Mouse (Mus musculus) limb, embryonic 14.5 days (tissue): ENCODE measurements at regions not wholly inside any gene's neighbourhood (a gene's known extent, or its start where the extent isn't known, plus 50 kb on each side); places are given as distances from the start of the nearest gene placed in this dataset.
A peak's percentile ranks its signal among the peaks of the same experiment; 100 is the strongest.

Experiments used
- ATAC-seq: fragments of 200-750 bp; cut with Nextera tagmentation; 2 replicates; pipeline ENCODE4 v1.8.0; 2017; ENCODE audit warnings: low read depth, moderate number of reproducible peaks, moderate TSS enrichment; ENCODE audit not compliant: low FRiP score
- DNase-seq: peaks from one replicate; pipeline ENCODE4 v3.0.0-alpha.2; 2015; ENCODE audit warnings: low spot score
- H3K27ac ChIP-seq: fragments of 300-500 bp; sonication (generic); replicated peaks from 2 replicates; pipeline ENCODE4 v1.5.1; 2014; ENCODE audit warnings: low read depth, mild to moderate bottlenecking, low read length, moderate library complexity, mixed read lengths
- H3K27me3 ChIP-seq: fragments of 300-500 bp; sonication (generic); 2 replicates; pipeline ENCODE4 v1.6.1; 2014; ENCODE audit warnings: low read length, mixed read lengths; ENCODE audit not compliant: control insufficient read depth, insufficient read depth
- H3K36me3 ChIP-seq: fragments of 300-500 bp; sonication (generic); 2 replicates; pipeline ENCODE4 v1.6.1; 2014; ENCODE audit warnings: mild to moderate bottlenecking, low read length, moderate library complexity, mixed read lengths; ENCODE audit not compliant: control insufficient read depth, insufficient read depth
- H3K4me1 ChIP-seq: fragments of 300-500 bp; sonication (generic); 2 replicates; pipeline ENCODE4 v1.6.1; 2014; ENCODE audit warnings: antibody characterized with exemption, low read length, mixed read lengths; ENCODE audit not compliant: control insufficient read depth, insufficient read depth
- H3K4me2 ChIP-seq: fragments of 300-500 bp; sonication (generic); replicated peaks from 2 replicates; pipeline ENCODE4 v1.6.1; 2014; ENCODE audit warnings: low read depth, mild to moderate bottlenecking, low read length, moderate library complexity; ENCODE audit not compliant: severe bottlenecking
- H3K4me3 ChIP-seq: fragments of 300-500 bp; sonication (generic); replicated peaks from 2 replicates; pipeline ENCODE4 v1.5.1; 2014; ENCODE audit warnings: low read length
- H3K9ac ChIP-seq: fragments of 300-500 bp; sonication (generic); 2 replicates; pipeline ENCODE4 v1.6.1; 2014; ENCODE audit warnings: mild to moderate bottlenecking, low read depth, low read length, moderate library complexity; ENCODE audit not compliant: severe bottlenecking
- H3K9me3 ChIP-seq: fragments of 300-500 bp; sonication (generic); 2 replicates; pipeline ENCODE4 v1.6.1; 2016; ENCODE audit warnings: low read length; ENCODE audit not compliant: control insufficient read depth
- POLR2A ChIP-seq: fragments of 200-500 bp; IDR thresholded peaks from 2 replicates; pipeline ENCODE4 v1.8.0; 2012; ENCODE audit warnings: inconsistent platforms, mild to moderate bottlenecking, moderate library complexity, borderline replicate concordance; ENCODE audit not compliant: insufficient read depth, insufficient read length; ENCODE audit errors: extremely low read depth
- WGBS: fragments of 180-500 bp; shearing (Covaris S2); extraction: QIAGEN DNeasy Blood & Tissue Kit; methylation state at CpG from one replicate; pipeline ENCODE4 v1.1.7; 2014; 5-methylcytosine and 5-hydroxymethylcytosine counted together

GRCm38 (mm10) chr10:122564473-122564872, 114.1 kb upstream of the Ppm1h start:
- no peak for TF ChIP-seq POLR2A
- Histone ChIP-seq H3K4me1 (peaks cover 4% of the 10 kb centered on the region; the same call in 1 of the 2 replicates), H3K4me3 (no peak overlapping the region), H3K27me3 (no peaks in the 10 kb centered on the region), H3K9ac (no peak overlapping the region), H3K4me2 (peak overlapping the region; percentile 11; the same call in 1 of the 2 replicates), H3K36me3 (no peaks in the 10 kb centered on the region), H3K9me3 (no peaks in the 10 kb centered on the region), H3K27ac (no peak overlapping the region)
- no peak for ATAC-seq
- DNase-seq, result no peak
- WGBS, result 72% methylated on average over 10 of the region's 10 CpGs

- Histone ChIP-seq H3K4me1 (no peaks in the 10 kb centered on the region), H3K9me3 (no peaks in the 10 kb centered on the region), H3K4me3 (no peak overlapping the region), H3K9ac (no peak overlapping the region), H3K36me3 (no peaks in the 10 kb centered on the region), H3K27ac (no peak overlapping the region), H3K27me3 (no peaks in the 10 kb centered on the region), H3K4me2 (no peak overlapping the region)
- TF ChIP-seq POLR2A, result no peak
- WGBS, result 58% methylated on average over 4 of the region's 4 CpGs
- DNase-seq (no peak), ATAC-seq (no peak)
Observed at GRCm38 (mm10) chr10:122566601-122567000, 112.0 kb upstream of the Ppm1h start.

- WGBS, result 64% methylated on average over 13 of the region's 13 CpGs
- no peak overlapping the region for H3K27ac ChIP-seq
- H3K9ac ChIP-seq, result no peak overlapping the region
- H3K27me3 ChIP-seq, result no peaks in the 10 kb centered on the region
- DNase-seq (no peak), ATAC-seq (no peak)
- TF ChIP-seq POLR2A, result no peak
- H3K36me3 ChIP-seq, result no peaks in the 10 kb centered on the region
- no peak overlapping the region for H3K4me3 ChIP-seq
- H3K9me3 ChIP-seq, result no peaks in the 10 kb centered on the region
- H3K4me2 ChIP-seq, result no peak overlapping the region
- no peaks in the 10 kb centered on the region for H3K4me1 ChIP-seq
Observed at GRCm38 (mm10) chr10:122569546-122570202, 108.9 kb upstream of the Ppm1h start.

GRCm38 (mm10) chr10:122570909-122571551, 107.5 kb upstream of the Ppm1h start:
- no peak for DNase-seq
- no peak for ATAC-seq
- H3K27me3 ChIP-seq, result no peaks in the 10 kb centered on the region
- WGBS, result 18% methylated on average over 13 of the region's 13 CpGs
- no peak overlapping the region for H3K4me2 ChIP-seq
- no peaks in the 10 kb centered on the region for H3K4me1 ChIP-seq
- no peak overlapping the region for H3K27ac ChIP-seq
- no peaks in the 10 kb centered on the region for H3K9me3 ChIP-seq
- no peak overlapping the region for H3K4me3 ChIP-seq
- H3K36me3 ChIP-seq, result no peaks in the 10 kb centered on the region
- no peak for TF ChIP-seq POLR2A
- H3K9ac ChIP-seq, result no peak overlapping the region

- DNase-seq (no peak), ATAC-seq (no peak)
- Histone ChIP-seq H3K4me3 (no peak overlapping the region), H3K27me3 (no peaks in the 10 kb centered on the region), H3K9ac (no peak overlapping the region), H3K4me1 (no peaks in the 10 kb centered on the region), H3K36me3 (no peaks in the 10 kb centered on the region), H3K9me3 (no peaks in the 10 kb centered on the region), H3K27ac (no peak overlapping the region), H3K4me2 (no peak overlapping the region)
- no peak for TF ChIP-seq POLR2A
- WGBS, result 93% methylated on average over 8 of the region's 8 CpGs
Observed at GRCm38 (mm10) chr10:122576171-122577063, 102.1 kb upstream of the Ppm1h start.
